Mouse (Mus musculus): ENCODE data around the gene Gm20388. TPM values are rescaled to one million over a fixed set of nuclear protein-coding genes. Genes with fewer than 3 reads are reported as not detected.

Gm20388 gene
- total RNA-seq, 2 experiments from 2014 or later = not detected

DNA sequence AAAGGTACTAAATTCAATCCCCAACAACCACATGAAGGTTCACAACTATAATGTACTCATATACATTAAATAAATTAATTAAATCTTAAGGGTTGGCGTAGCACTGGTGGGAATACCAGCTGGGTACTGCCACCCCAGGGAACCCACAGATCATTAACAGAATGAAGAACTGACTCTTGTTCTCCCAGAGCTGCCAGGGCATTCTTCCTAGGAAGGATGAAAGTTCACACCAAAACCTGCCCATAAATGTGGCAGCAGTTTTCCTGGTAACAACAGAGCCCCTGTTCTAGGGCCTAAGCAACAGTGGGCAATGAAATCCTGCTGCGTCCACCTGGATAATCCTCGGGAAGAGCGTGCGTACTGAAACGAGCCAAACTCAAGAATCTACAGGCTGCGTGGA is 2531.7 kb downstream of the Gm20388 start:
- no peak for DNase-seq (ENCODE audit: low spot score in 2 of 2)

DNA sequence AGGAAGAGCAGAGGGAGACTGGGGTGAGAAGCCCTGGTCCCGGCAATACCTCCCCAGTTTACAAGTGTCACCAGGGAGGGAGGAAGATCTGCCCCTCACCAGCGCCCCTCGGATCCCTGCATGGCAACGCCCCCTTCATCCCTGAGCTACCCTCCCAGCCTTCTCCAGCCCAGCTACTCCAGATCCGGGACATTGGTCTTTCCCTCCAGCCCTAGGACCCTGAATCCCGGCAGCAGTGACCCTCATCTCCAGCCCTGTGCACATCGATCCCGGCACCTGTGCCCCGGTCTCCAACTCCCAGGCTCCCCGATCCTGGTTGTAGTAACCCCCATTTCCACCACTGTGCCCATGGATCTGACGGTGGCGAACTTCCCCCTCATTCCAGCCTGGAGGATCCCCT is 2532.1 kb downstream of the Gm20388 start:
- no peak for DNase-seq (ENCODE audit: low spot score in 2 of 2)

DNA sequence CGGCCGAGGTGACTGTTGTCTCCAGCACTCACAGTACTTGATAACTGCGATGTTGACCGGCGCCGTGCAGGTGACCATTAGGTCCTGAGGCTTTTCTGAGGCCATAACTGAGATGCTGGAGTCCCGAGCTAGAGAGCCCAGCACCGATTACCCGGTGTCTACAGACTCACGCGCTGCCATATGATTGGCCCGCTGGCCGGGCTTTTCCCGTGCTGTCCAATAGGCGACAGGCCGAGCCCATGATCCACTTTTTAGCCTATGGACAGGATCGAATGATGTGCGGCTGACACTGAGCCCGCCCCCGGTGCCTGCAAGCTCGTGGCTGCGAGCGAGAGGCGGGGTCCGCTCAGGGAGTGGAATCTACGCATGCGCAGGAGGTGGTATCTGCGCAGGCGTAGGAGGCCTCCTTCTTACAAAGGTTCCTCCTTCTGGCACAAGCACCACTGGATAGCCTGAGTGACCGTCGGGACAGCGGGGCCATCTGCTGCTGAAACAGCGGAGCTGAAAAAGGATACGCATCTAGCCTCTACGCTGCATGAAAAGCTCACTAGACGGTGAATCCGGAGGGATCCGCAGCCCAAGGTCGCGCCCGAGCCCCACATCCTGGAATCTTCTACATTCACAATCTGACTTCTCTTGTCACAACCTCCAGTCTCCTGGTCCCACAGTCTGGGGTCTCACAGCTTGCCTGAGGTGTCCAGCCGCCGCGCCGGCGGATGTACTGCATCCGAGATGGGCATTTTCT is 2532.8 kb downstream of the Gm20388 start, which contains the start of gene Mvd:
TSS of gene Mvd (minus strand) at position 161 of the 745 bp plus-strand sequence.
- DNase-seq (ENCODE audit: low spot score in 2 of 2) = peak; percentile 98 to 100

DNA sequence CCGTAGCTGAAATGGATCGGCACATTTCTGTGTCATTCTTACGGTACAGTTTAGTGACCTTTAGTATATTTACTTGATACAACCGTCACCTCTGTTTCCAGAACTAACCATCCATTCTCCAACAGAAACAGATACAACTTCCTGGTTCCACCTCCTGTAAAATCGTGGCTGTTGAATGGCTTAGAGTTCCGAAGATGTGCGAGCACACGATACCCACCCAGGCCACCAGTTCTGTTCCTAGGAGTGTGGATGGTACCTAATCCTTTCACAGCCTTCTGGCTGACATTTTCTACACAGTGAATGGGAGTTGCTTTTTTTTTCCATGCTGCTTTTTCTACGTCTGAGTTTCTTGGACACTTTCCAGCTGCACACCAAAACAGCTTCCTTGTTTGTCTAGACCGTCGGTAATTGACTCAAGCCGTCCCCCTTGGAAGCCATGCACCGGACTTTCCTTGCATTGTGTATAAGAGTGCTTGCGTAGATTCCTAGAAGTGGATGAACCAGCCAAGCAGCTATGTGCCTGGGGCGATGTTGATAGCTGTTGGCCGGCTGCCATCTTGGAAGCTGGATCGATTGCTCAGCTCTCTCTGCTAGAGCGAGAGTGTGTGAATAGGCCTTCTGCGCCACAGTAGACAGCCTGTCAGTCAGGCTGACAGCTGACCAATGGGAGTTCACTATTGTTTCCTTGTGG is 2533.6 kb downstream of the Gm20388 start:
- peak; percentile 85 to 91 for DNase-seq (ENCODE audit: low spot score in 2 of 2)

DNA sequence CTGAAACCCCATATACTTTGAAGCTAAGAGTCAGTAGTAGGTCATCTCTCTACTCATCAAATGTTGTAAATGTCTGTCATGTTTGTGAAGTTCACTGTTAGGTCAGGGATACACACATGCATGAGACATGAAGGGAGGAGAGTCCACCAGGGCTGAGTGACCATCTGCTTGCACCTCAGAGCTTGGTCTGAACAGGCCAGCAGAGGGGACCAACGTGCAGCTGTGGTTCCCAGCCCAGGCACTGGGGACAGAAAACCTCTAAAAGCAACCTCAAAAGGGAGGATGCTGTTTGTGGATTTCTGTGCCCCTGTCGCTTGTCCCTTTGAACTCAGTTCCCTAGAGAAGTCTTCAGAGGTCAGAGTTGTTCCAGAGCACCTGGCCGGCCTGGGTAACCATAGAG is 2534.6 kb downstream of the Gm20388 start:
- DNase-seq (ENCODE audit: low spot score in 2 of 2) = no peak

DNA sequence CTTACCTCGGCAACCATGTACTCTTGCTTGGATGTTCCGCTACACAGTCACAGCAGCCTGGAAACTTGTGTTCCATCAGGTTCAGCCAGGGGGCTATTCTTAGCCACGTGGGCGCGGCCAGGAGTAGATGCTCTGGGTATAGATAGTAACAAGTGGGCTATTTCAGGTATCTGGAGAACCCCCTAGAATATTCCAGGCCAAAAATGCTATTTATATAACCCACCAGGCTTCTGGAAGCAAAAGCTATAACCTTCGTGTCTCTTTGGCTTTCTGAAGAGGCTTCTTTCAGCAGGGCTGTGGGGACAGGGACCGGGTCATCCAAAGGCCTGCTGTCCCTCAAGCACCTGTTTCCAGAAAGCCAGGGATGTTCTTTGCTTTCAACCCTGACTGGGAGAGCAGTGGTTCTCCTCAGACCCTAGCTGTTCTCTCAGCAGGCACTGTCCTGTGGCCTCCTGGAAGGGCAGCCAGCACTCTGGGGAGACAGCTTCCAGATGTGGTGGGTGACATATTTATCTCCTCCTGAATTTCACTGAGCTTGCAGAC is 2540.6 kb downstream of the Gm20388 start:
- DNase-seq (ENCODE audit: low spot score in 2 of 2) = no peak

DNA sequence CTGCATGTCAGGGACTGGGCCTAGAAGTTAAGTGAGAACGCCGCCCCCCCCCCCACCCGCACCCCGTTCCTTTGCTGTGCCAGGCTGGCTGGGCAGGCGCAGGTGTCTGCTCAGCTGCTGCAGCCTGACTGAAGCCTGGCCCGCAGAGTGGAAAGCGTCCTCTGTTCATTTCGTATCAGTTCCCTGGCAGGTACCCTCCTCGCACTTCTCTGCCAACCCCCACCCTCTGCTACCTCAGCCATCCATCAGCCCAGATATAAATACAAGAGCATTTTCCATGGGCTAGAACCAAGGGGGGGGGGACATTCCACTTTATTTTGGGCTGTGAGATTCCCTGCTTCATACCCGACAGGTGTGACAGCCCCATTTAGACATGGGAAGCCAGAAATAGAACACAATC is 2541.5 kb downstream of the Gm20388 start:
- DNase-seq (ENCODE audit: low spot score in 2 of 2) = no peak

DNA sequence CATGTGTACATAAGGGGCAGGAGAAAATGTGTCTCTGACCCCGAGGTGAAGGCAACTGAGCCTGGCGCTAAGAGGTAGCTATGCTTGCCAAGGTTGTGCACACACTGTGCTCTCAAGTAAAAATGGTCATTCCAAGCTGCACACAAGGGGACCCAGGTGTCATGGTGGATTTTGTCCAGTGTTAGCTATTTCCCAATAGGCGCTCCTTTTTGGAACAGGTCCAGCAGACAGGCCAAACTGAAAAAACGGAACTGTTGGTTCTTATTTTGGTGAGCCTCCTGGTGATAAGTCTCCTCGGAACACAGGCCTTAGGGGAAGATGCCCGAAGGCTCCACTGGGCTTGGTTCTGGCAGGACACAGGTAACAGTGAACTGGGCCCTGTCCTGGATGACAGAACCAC is 2543.8 kb downstream of the Gm20388 start:
- DNase-seq (ENCODE audit: low spot score in 2 of 2) = no peak

DNA sequence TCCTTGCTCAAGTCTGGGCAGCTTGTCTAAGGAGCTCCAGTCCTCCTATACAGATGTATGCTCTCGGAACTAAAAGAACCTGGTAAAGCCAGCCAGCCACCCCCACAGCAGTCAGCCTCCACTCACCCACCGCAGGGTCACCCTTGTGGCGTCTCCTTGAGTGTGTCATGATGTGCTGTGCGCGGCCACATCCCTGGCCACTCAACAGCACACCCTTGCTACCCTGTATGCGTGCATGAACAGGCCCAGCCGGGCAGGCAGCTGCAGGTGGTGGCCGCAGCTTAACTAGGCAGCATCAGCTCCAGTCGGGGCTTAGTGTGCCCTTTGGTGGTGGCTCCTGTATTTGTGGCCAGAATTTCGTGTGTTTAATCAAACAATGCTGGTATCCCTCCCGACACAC is 2546.5 kb downstream of the Gm20388 start:
- DNase-seq (ENCODE audit: low spot score in 2 of 2) = no peak

DNA sequence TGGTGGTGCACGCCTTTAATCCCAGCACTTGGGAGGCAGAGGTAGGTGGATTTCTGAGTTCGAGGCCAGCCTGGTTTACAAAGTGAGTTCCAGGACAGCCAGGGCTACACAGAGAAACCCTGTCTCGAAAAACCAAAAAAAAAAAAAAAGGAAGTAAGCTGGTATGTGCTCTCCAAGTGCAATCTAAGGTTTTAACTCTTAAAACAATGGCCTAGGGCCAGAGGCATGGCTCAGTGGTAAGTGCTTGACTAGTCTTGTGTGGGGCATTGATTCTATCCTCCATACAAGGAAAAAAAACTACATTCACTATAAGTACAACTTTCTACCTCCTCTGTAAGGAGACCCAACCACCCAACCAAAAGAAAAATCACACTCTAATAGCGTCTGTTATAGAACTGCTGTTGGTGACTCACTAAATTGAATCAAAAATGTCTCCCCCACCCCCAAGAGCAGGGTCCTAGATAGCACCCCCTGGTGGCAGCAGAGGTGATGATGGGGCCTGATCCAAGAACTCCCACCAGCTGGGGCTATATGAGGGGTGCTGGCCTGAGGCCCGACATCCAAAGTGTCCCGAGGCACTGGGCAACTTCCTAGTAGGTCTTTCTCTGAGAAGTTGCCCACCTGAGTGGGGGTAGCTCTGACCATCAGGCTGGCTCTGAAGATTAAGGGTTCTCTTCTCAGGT is 2548.7 kb downstream of the Gm20388 start:
- DNase-seq (ENCODE audit: low spot score in 2 of 2) = no peak

DNA sequence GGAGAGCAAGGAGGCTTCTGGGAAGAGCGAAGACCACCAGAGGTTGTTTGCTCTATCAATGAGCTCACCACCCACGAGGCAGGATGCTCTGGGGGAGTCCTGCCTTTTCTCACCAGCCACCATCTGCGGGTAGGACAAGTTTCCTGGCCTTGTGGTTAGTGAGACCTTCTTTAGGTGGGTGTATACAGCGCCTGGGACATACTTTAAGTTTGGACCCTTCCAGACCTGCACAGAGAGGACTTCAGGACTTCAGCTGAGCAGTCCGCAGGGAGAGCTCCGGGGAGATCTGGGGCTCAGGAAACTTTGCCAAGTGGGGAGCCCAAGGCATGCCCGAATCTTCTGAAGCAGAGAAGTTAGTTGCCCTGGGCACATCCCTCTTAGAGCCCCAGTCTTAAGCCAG is 2549.3 kb downstream of the Gm20388 start:
- no peak for DNase-seq (ENCODE audit: low spot score in 2 of 2)

DNA sequence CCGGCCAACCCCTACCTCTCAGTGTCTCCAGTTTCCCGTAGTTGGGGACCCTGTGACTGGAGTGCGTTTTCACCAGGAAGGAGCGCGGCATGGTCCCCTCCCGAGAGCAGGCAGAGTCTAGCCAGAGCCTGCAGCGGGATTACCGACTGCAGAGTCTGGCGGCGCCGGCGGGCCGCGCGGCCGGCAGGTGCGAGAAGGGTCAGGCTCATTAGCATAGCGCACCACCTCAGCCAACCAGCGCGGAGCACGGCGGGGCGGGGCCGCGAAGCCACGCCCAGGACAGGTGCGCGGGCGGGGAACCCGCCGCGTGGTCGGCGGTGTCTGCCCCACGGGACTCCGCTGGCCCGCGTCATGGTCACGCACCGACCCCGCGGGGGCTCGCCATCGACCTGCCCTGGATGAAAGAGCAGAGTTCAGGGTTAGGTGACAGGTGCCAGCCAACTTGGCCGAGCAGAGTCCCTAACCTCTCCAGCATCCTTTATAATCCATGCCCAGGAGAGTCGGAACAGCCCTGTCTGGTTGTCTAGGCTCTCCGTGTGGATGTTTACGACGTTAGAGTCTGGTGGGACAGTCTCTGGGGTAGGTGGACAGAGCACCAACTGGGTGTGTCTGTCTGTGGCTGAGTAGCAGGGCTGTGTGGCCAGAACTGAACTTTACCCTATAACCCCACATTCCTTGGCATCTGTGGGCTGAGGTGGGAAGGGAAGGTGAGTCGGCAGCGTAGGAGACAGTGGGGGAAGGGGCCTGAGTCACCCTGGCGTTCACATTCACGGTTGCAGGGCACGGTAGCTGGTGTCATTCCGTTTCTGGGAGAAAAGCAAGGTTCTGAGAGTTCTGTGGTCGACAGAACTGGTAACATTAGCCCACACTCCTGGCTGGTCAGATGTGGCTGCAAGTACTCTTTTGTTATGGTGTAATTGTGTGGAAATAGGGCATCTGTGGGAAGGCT is 2550.2 kb downstream of the Gm20388 start, which contains the start of gene Snai3:
TSS of gene Snai3 (minus strand) at position 210 of the 949 bp plus-strand sequence.
- DNase-seq (ENCODE audit: low spot score in 2 of 2) = no peak

DNA sequence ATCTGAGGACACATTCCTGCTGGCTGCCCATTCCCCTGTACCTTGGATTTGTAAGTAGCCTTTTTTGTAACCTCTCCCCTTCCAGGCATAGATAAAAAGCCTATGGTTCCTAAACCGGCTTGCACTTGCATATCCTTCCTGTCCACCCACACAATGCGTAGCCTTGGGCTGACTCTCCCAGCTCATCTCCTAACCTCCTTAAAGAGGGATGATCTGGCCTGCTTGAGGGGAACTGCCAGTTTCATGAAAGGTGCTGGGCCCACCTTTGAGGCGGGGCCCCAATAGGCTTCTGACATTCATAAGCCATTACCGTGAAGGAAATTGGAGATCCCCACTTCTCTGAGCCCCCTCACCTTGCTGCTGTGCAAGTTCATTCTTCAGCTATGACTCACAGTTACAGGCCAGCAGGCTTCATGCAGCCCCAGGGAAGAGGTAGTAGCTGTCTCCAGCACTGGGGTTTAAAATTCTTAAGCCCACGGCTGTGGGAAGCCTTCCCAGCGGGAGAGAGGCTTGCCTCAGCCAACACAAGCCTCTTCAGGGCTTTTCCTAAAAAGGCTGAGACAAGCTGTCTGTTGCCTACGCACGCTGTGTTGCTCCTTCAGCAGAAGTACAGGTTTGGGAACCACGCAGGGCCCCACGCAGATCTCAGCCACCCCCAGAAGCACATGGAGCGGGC is 2551.0 kb downstream of the Gm20388 start:
- DNase-seq (ENCODE audit: low spot score in 2 of 2) = no peak

DNA sequence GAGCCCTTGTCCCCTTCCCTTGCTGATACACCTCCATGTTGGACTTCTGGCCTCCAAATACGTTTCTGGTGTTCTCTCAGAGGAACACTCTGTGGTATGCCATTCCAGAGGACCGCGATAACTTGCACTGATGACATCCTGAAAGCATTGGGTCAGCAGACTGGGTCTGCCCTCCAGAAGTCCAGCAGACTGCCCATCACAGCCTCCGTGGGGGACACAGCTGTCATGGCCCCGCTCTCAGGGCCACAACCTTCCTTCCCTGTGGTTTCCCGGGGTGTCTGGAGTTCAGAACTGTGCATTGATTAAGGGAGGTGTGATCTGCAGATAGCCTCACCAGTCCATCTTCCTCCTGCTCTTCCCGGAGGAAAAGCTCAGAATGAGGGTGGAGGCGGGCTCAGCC is 2551.9 kb downstream of the Gm20388 start:
- no peak for DNase-seq (ENCODE audit: low spot score in 2 of 2)

DNA sequence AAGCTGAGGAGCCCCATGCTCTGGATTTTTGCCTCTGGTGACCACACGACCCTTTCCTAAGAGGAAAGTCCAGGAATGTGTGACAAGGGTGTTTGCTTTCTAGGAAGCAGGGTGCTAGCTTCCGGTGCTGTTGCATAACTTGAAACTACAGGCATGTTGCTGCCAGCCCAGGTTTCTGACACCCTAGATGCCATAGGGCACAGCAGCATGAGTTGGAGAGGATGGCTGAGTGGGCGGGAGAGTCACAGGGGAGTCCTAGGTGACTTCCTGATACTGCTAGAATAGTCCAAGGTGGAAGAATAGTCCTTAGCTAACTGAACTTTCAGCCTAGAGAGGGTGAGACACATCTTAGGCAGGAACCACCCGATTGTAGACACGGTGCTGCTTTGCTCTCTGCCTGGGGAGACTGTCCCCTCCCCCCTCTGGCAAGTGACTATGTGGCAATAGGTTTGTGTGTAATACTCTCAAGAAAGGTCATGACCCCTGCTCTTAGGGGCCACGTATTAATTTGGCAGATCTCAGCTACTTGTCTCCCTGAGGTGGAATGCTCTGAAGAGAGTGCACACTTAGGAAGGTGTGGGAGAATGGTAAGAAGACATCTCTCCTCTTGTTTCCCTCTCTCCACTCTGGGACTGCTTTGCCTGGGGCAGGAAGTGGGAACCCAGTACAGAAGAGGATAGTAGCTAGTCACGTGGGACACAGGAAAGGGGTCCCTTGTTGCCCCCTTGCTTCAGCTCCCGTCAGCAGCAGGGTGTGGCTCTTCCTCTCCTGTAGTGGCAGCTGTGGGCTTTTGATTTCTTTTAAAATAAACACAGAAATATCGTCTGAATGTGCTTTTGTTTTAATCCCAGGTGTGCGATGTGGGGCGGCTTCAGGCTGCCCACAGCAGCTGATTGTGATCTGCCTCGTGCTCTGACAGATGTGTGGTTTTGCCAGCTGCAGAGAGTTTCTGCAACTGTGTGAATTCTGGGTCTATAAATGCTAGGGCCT is 2553.3 kb downstream of the Gm20388 start:
- DNase-seq (ENCODE audit: low spot score in 2 of 2) = no peak

DNA sequence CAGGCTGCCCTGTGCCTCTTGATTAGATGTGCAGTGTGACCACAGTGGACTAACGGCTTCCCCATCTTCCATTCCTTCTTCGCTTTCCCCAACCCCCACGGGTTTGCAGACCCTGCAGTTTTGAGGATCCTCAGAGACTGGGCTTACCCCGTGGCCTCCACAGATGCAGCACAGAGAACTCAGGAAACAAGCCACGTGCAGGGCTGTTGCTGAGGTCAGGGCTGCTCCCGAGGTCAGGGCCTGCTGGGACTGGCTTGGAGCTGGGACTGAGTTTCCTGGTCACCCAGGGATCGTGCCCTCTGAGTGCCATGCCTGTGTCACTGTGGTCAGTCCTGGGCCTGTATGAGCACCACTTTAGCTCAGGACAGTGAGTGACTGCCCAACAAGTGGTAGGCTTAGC is 2554.3 kb downstream of the Gm20388 start:
- DNase-seq (ENCODE audit: low spot score in 2 of 2) = no peak

DNA sequence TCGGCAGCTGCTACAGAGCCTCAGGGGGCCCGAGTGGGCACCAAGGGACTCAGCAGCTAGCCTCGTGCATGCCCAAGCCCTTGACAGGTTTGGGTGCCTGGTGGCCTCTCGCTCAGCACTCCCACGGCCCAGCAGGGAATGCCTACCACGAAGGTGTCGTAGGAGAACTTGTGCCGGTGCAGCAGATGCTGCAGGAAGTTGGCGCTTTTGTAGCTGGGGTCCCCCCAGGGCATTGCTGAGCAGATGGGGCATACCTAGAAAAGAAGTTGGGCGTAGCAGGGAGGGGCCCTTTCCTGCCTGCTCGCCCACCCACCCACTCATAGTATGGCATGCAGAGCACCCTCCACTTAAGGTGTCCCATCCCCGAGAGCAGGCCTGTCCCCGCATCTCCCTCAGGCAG is 2557.2 kb downstream of the Gm20388 start:
- no peak for DNase-seq (ENCODE audit: low spot score in 2 of 2)

DNA sequence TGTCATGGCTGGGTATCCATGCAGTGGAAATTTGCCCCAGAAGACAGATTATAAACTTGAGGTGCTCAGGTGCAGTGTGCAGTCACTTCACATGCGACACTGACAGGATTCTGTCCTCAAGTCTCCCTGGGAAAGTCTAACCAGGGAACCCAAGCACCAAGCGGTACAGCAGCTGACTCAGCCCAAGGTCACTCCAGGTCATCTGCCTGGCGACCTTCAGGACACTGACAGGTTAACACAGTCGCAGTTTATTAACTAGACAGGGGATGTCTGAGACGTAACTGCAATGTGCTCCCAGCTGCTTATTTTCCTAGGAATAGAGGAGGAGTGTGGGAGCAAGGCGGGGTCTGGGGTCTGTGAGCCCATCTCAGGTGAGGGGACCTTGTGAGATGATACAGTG is 2558.8 kb downstream of the Gm20388 start:
- no peak for DNase-seq (ENCODE audit: low spot score in 2 of 2)

DNA sequence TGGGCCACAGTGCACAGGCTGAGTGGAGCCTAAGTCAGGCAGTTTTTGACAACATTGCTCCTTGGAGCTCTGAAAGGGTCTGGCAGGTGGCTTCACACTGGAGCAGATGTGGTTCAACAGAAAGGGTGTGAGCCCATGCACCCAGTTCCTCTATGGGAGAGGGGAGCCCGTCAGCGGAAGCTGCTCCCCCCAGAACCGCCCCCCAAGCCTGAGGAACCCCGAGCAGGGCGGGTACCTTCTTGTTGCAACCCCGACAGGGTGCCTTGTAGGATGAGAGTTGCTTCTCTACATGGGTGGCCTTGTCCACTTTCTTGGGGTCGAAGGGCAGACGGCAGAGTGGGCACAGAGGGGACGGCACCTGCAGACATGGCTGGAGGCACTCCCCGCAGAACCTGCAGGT is 2559.3 kb downstream of the Gm20388 start:
- no peak for DNase-seq (ENCODE audit: low spot score in 2 of 2)
